Mouse (Mus musculus): Measurements from ENCODE around the gene Carns1.

DNA sequence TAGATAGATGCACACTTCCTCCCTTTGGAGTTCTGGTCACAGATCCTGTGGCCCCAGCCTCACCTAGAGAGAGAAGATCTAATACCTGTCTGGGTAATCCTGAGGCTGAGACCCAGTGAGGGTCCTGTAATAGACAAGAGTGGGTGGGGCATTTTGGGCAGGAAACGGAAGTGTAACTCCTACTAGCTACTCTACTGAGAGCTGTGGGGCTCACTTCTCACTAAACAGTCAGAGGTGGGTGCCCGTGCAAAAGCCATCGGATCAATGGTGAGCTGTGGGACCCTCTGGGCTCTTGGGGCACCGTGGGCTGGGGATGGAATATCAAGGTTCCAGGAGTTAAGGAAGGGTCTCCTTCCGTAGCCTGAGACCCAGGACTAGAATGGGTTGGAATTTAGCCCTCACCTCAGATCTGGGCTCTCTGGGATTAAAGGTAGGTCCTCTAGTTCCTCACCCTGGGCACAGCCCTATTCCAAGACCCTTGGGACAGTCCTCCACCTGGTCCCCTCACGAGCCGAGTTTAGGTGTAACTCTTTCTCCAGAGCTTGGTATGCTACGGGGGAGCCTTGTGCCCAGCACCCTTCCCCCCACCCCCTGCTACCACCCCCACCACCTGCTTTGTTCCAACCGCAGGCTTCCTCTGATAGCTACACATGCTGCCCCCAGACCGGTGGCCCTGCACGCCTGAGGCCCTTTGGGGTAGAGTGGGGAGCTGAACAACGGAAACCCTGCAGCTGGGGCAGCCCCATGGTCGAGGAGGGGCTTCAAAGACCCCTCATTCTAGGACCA lies 20.6 kb downstream of the Carns1 start:
- TF ChIP-seq CTCF (IDR thresholded peaks at IDR 0.05; ENCODE audit: low read depth) (no peak), EP300 (IDR thresholded peaks at IDR 0.05; ENCODE audit: low read depth) (no peak)
